Mouse (Mus musculus): ENCODE measurements around the gene Scaf11. TPM values are rescaled to one million over a fixed set of nuclear protein-coding genes. Genes with fewer than 3 reads are reported as not detected.

Scaf11 gene
- polyA plus RNA-seq, 1 experiment from 2014 or later, result 39.4 TPM

GRCm38 (mm10) chr15:96490123-96490522 lies 29.5 kb upstream of the Scaf11 start:
- 75% methylated on average over 5 of the region's 5 CpGs for WGBS
- no peak overlapping the region for H3K4me3 ChIP-seq (ENCODE audit: low read length)
- ATAC-seq, result no peak
- H3K4me2 ChIP-seq (ENCODE audit: low read length), result no peak overlapping the region
- H3K4me1 ChIP-seq (ENCODE audit: control insufficient read depth, insufficient read depth, low read depth, low read length), result peaks cover 12% of the 10 kb centered on the region
- no peak overlapping the region for H3K27ac ChIP-seq (ENCODE audit: low read depth, low read length)
- H3K9me3 ChIP-seq (ENCODE audit: control insufficient read depth, low read length), result peaks cover 2% of the 10 kb centered on the region; the same call in 1 of the 2 replicates
- no peaks in the 10 kb centered on the region for H3K36me3 ChIP-seq (ENCODE audit: control insufficient read depth, insufficient read depth, low read length)
- no peak overlapping the region for H3K9ac ChIP-seq (ENCODE audit: low read depth, low read length)
- H3K27me3 ChIP-seq (replicated peaks; ENCODE audit: control insufficient read depth, insufficient read depth, low read length), result no peaks in the 10 kb centered on the region

GRCm38 (mm10) chr15:96488941-96489786 lies 28.5 kb upstream of the Scaf11 start:
- peaks cover 12% of the 10 kb centered on the region for H3K4me1 ChIP-seq (ENCODE audit: control insufficient read depth, insufficient read depth, low read depth, low read length)
- no peak overlapping the region for H3K9ac ChIP-seq (ENCODE audit: low read depth, low read length)
- H3K27me3 ChIP-seq (replicated peaks; ENCODE audit: control insufficient read depth, insufficient read depth, low read length), result no peaks in the 10 kb centered on the region
- peak; percentile 78; the same call in 1 of the 2 replicates for ATAC-seq
- peak overlapping the region; percentile 50 for H3K4me2 ChIP-seq (ENCODE audit: low read length)
- H3K27ac ChIP-seq (ENCODE audit: low read depth, low read length), result no peak overlapping the region
- 17% methylated on average over 20 of the region's 20 CpGs for WGBS
- H3K36me3 ChIP-seq (ENCODE audit: control insufficient read depth, insufficient read depth, low read length), result no peaks in the 10 kb centered on the region
- H3K4me3 ChIP-seq (ENCODE audit: low read length), result peak overlapping the region; percentile 23
- no peaks in the 10 kb centered on the region for H3K9me3 ChIP-seq (ENCODE audit: control insufficient read depth, low read length)

- Histone ChIP-seq H3K4me2 (ENCODE audit: low read length) (no peak overlapping the region), H3K4me1 (ENCODE audit: control insufficient read depth, insufficient read depth, low read depth, low read length) (peaks cover 12% of the 10 kb centered on the region), H3K36me3 (ENCODE audit: control insufficient read depth, insufficient read depth, low read length) (no peaks in the 10 kb centered on the region), H3K9ac (ENCODE audit: low read depth, low read length) (no peak overlapping the region), H3K27ac (ENCODE audit: low read depth, low read length) (no peak overlapping the region), H3K27me3 (replicated peaks; ENCODE audit: control insufficient read depth, insufficient read depth, low read length) (no peaks in the 10 kb centered on the region), H3K4me3 (ENCODE audit: low read length) (no peak overlapping the region), H3K9me3 (ENCODE audit: control insufficient read depth, low read length) (no peaks in the 10 kb centered on the region)
- 55% methylated on average over 12 of the region's 12 CpGs for WGBS
- no peak for ATAC-seq
Observed at GRCm38 (mm10) chr15:96487066-96487698, 26.5 kb upstream of the Scaf11 start.

- no peak overlapping the region for H3K9ac ChIP-seq (ENCODE audit: low read depth, low read length)
- ATAC-seq, result no peak
- H3K4me1 ChIP-seq (ENCODE audit: control insufficient read depth, insufficient read depth, low read depth, low read length), result peaks cover 4% of the 10 kb centered on the region; the same call in 1 of the 2 replicates
- WGBS, result 77% methylated on average over 3 of the region's 3 CpGs
- no peak overlapping the region for H3K4me3 ChIP-seq (ENCODE audit: low read length)
- H3K27ac ChIP-seq (ENCODE audit: low read depth, low read length), result no peak overlapping the region
- H3K36me3 ChIP-seq (ENCODE audit: control insufficient read depth, insufficient read depth, low read length), result no peaks in the 10 kb centered on the region
- H3K27me3 ChIP-seq (replicated peaks; ENCODE audit: control insufficient read depth, insufficient read depth, low read length), result no peaks in the 10 kb centered on the region
- H3K9me3 ChIP-seq (ENCODE audit: control insufficient read depth, low read length), result no peaks in the 10 kb centered on the region
- no peak overlapping the region for H3K4me2 ChIP-seq (ENCODE audit: low read length)
Observed at GRCm38 (mm10) chr15:96480822-96481221, 20.2 kb upstream of the Scaf11 start.

GRCm38 (mm10) chr15:96478006-96478405 lies 17.4 kb upstream of the Scaf11 start:
- Histone ChIP-seq H3K4me1 (ENCODE audit: control insufficient read depth, insufficient read depth, low read depth, low read length) (no peaks in the 10 kb centered on the region), H3K36me3 (ENCODE audit: control insufficient read depth, insufficient read depth, low read length) (no peaks in the 10 kb centered on the region), H3K4me3 (ENCODE audit: low read length) (no peak overlapping the region), H3K27me3 (replicated peaks; ENCODE audit: control insufficient read depth, insufficient read depth, low read length) (no peaks in the 10 kb centered on the region), H3K4me2 (ENCODE audit: low read length) (no peak overlapping the region), H3K9me3 (ENCODE audit: control insufficient read depth, low read length) (no peaks in the 10 kb centered on the region), H3K27ac (ENCODE audit: low read depth, low read length) (no peak overlapping the region), H3K9ac (ENCODE audit: low read depth, low read length) (no peak overlapping the region)
- no peak for ATAC-seq
- WGBS, result 89% methylated on average over 12 of the region's 12 CpGs

- H3K4me3 ChIP-seq (ENCODE audit: low read length), result no peak overlapping the region
- no peaks in the 10 kb centered on the region for H3K9me3 ChIP-seq (ENCODE audit: control insufficient read depth, low read length)
- 0 out of 2 replicates have a peak, but pooled peaks have one; percentile 54 for ATAC-seq
- H3K4me2 ChIP-seq (ENCODE audit: low read length), result no peak overlapping the region
- no peaks in the 10 kb centered on the region for H3K4me1 ChIP-seq (ENCODE audit: control insufficient read depth, insufficient read depth, low read depth, low read length)
- no peaks in the 10 kb centered on the region for H3K27me3 ChIP-seq (replicated peaks; ENCODE audit: control insufficient read depth, insufficient read depth, low read length)
- H3K36me3 ChIP-seq (ENCODE audit: control insufficient read depth, insufficient read depth, low read length), result no peaks in the 10 kb centered on the region
- H3K27ac ChIP-seq (ENCODE audit: low read depth, low read length), result no peak overlapping the region
- H3K9ac ChIP-seq (ENCODE audit: low read depth, low read length), result no peak overlapping the region
- WGBS, result 11% methylated on average over 7 of the region's 7 CpGs
Observed at GRCm38 (mm10) chr15:96476359-96476758, 15.7 kb upstream of the Scaf11 start.

- Histone ChIP-seq H3K4me1 (ENCODE audit: control insufficient read depth, insufficient read depth, low read depth, low read length) (no peaks in the 10 kb centered on the region), H3K9ac (ENCODE audit: low read depth, low read length) (no peak overlapping the region), H3K36me3 (ENCODE audit: control insufficient read depth, insufficient read depth, low read length) (no peaks in the 10 kb centered on the region), H3K27me3 (replicated peaks; ENCODE audit: control insufficient read depth, insufficient read depth, low read length) (no peaks in the 10 kb centered on the region), H3K27ac (ENCODE audit: low read depth, low read length) (no peak overlapping the region), H3K9me3 (ENCODE audit: control insufficient read depth, low read length) (no peaks in the 10 kb centered on the region), H3K4me3 (ENCODE audit: low read length) (no peak overlapping the region), H3K4me2 (ENCODE audit: low read length) (no peak overlapping the region)
- WGBS, result 88% methylated on average over 7 of the region's 7 CpGs
- no peak for ATAC-seq
Observed at GRCm38 (mm10) chr15:96475571-96475972, 14.9 kb upstream of the Scaf11 start.

GRCm38 (mm10) chr15:96474325-96474955 lies 13.8 kb upstream of the Scaf11 start:
- Histone ChIP-seq H3K36me3 (ENCODE audit: control insufficient read depth, insufficient read depth, low read length) (no peaks in the 10 kb centered on the region), H3K9ac (ENCODE audit: low read depth, low read length) (no peak overlapping the region), H3K27me3 (replicated peaks; ENCODE audit: control insufficient read depth, insufficient read depth, low read length) (no peaks in the 10 kb centered on the region), H3K4me2 (ENCODE audit: low read length) (no peak overlapping the region), H3K9me3 (ENCODE audit: control insufficient read depth, low read length) (no peaks in the 10 kb centered on the region), H3K4me3 (ENCODE audit: low read length) (no peak overlapping the region), H3K4me1 (ENCODE audit: control insufficient read depth, insufficient read depth, low read depth, low read length) (no peaks in the 10 kb centered on the region), H3K27ac (ENCODE audit: low read depth, low read length) (no peak overlapping the region)
- 77% methylated on average over 20 of the region's 20 CpGs for WGBS
- no peak for ATAC-seq

GRCm38 (mm10) chr15:96473920-96474319 lies 13.3 kb upstream of the Scaf11 start:
- H3K36me3 ChIP-seq (ENCODE audit: control insufficient read depth, insufficient read depth, low read length), result no peaks in the 10 kb centered on the region
- no peak overlapping the region for H3K4me3 ChIP-seq (ENCODE audit: low read length)
- no peak overlapping the region for H3K9ac ChIP-seq (ENCODE audit: low read depth, low read length)
- WGBS, result 88% methylated on average over 15 of the region's 15 CpGs
- ATAC-seq, result no peak
- no peaks in the 10 kb centered on the region for H3K9me3 ChIP-seq (ENCODE audit: control insufficient read depth, low read length)
- H3K27ac ChIP-seq (ENCODE audit: low read depth, low read length), result no peak overlapping the region
- H3K27me3 ChIP-seq (replicated peaks; ENCODE audit: control insufficient read depth, insufficient read depth, low read length), result no peaks in the 10 kb centered on the region
- H3K4me1 ChIP-seq (ENCODE audit: control insufficient read depth, insufficient read depth, low read depth, low read length), result no peaks in the 10 kb centered on the region
- no peak overlapping the region for H3K4me2 ChIP-seq (ENCODE audit: low read length)
